Mouse (Mus musculus) megakaryocyte progenitor cell, adult 5-6 weeks (primary cell): ENCODE results near the gene Aipl1. TPM values are rescaled to one million over a fixed set of nuclear protein-coding genes. Genes with fewer than 3 reads are reported as not detected.

Experiments used
- ATAC-seq: replicated peaks from 2 replicates; pipeline ENCODE4 v1.8.0; 2016; ENCODE audit warnings: mild to moderate bottlenecking, moderate TSS enrichment, inconsistent platforms; ENCODE audit not compliant: poor library complexity
- total RNA-seq, 2 experiments: library from RNA; stranded (forward) in 1 of 2; stranded (reverse) in 1 of 2; fragments of 157-497, 149-512 nt in 1 of 2; fragments of 200-1000 nt in 1 of 2; gene quantifications; 2 replicates each; pipeline versions ENCODE4 v1.2.3 to v1.2.4; 2015 to 2017

The Aipl1 gene
- total RNA-seq, 2 experiments from 2014 or later, result 0.54 TPM; not detected in 1

DNA sequence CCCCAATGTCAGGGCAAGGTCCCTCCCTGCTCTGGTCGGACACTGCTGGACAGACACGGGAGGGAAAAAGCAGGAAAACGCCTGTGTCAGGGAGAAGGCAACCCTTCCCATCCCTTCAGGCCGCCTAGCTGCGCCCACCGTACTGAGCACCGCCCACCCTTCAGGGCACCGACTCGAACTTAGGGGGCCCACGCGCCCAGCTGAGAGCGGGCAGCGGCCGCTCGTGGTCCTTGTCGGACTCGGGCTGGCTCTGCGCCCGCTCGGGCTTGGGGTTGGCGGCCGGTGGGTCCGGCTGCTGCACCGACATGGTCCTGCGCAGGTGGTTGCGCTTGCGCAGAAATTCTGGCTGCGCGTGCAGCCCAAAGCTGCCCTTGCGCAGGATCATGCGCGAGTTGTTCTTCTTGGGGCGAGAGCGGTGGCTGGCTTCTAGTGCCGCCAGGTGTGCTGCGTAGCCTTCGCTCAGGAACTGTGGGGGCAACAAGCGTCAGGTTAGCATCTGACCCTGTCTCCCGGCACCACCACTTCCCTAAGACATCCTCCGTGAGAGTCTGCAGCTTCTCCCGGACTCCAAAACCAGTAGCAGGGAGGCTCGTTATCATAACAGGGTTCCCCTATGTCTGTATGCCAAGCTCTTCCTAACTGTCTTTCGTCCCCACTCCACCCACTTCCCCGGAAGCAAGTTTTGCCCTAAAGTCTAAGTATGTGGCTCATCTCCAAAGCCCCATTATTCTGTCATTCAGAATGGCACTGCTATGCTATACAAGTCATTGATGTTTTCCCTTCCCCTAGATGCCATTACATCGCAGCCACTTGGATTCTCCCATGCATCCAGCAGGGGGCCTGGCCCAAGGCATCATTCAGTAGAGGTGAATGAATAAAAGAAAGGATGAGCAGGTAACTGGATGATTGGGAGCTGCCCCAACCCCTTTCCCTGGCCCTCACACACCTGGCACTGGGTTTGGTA lies 13.9 kb upstream of the Aipl1 start:
- no peak for ATAC-seq

DNA sequence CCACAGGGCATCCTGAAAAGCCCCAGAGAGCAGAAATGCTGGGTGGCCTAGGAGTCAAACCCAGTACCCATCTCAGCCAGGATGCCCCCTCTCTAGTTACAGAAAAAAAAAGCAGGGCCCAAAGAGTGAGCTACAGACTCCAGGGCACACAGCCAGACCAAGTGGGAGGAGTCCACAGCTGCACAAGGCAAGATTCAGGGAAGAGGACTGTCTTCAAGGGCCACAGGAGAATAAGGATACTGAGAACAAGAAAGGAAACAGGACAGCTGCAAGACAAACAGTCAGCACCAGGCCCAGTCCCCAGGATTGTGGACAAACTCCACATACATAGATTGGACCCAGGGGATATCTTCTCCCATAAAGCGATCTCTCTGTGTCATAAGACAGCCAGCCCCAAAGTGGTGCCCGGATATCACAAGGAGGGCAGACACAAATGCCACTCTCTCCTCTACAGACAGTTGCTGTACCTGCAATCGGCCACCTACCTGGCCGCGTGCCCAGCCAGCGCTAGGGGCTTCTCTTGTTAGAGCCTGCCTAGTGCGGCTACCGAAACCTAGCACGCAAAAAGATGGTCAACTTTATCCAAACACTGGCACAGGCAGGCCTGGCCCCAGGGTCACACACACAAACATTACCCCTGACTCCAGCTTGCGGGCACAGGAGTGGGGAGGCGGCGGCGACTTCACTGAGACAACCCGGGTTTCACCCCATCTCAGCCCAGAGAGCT lies 13.0 kb upstream of the Aipl1 start:
- no peak for ATAC-seq

DNA sequence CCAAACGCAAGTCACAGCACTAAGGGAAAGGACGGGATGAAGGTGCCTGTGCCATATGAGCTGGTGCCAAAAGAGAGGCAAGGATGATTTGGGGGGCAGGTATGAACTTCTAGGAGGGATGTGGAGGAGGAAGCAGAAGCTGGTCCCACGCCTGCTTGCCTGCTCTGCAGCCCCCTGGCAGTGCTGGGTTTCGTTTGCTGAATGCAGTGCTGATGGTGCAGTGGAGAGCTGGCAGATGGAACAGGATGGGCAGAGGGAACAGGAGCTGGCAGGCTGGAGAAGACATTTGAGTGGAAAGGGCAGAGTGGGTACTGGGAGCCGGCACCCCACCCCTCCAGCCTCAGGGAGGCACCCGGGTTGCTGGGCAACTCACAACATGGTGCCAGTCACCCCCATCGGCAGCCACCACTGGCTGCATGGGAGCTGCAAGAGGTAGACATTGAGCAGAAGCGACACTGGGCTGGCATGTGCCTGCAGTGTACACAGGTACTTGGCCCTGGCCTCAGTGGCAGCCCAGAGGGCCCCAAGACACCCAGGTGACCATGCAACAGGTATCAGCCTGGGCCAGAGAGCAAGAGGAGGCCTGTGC lies 12.0 kb upstream of the Aipl1 start:
- ATAC-seq, result no peak

DNA sequence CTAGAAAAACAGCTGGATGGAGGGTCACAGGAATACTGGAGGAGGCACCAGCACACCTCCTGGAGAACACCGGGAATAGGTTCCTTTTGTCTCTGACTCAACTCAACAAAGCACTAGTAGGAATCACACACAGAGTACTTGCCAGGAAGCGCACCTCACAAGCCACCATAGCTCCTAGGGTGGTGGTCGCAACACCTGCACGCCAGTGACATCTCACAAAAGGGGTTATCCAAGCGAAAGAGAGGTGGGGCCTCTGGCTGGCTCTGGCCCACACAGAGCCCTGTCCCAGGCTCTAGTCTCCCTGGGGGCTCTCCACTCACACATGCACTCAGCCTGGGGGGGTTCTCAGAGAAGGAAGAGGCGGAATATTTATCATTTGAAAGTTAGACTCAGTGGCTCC lies 11.4 kb upstream of the Aipl1 start:
- no peak for ATAC-seq

DNA sequence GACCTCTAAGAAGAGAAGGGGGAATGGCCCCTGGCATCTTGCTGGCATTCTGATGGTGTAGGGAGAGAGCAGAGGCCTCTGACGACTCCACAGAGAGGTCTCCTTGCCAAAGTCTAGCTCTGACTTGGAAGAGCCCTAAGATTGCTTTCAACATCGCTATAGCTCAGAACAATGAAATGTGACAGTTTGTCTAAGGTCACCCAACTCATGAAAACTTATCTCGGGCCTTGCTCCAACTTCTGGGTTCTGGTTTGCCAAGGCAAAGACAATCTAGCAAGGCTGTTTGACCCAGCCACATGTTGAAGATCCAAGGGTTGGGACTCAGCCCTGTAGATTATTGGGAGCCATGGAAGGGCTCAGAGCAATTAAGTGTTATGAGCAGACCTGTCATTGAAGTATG lies 6.9 kb upstream of the Aipl1 start:
- ATAC-seq, result no peak

GRCm38 (mm10) chr11:72042631-72043030 lies 5.3 kb upstream of the Aipl1 start:
- no peak for ATAC-seq

DNA sequence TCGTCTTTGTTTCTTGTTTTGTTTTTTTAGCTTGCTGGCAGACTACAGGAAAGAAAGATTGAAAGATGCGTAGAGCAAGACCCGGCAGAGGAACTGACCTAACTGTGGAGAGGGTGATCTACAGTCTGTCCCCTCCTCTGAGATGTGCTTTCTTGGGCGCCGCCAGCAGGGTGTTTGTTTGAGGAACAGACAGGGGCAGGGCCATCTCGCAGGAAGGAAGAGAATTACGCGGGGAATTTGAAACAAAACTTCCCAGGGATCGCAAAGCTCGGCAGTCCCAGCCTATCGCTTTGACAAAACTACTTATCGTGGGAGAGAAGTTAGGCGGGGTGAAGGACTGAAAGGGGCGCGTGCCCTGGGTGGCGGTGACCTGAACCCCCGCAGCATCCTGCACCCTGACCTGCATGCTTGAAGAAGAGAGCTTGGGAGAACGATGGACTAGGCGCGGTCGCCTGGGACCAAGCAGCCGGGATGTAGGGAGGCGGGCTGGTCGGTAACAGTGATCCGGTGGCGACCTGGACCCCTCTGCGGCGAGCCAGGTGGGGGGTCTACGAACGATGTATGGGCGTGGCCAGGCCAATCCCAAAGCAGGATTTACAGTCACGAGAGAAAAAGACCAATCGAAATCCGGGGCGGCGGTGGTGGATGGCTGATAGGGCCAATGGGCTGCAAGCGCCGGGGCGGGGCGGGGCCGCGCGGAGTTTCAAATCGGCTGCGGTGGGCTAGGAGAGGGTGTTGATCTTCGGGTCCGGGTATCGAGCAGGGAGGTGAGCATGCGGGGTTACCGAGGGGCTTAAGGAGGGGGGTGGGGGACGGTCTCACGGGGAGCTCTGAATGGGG lies 4.7 kb upstream of the Aipl1 start, which contains the start of gene Pimreg:
Pimreg (plus strand) TSS at position 265 of the 840 bp plus-strand sequence.
- ATAC-seq, result peak; percentile 86

DNA sequence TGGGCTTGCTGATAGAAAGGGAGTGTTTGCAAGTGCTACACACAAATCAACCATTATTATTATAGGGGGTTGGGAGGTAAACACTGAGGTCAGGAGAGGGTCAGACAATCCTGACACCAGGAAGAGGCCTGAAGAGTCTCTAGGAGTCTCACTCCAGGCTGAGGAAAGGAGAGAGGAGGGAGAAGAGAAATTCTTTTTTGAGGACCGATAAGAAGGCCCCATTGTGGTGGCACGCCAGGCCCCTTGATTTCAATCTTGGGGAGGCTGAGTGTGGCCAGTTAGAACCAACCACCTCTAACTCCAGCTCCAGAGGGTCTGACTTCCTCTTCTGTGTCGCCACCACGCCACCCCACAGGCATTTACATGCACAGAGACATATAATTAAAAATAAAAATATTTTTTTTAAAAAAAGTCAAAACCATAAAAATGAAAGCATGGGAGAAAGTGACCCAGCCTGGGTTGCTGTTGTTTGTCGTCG lies 4.0 kb upstream of the Aipl1 start:
- no peak for ATAC-seq

DNA sequence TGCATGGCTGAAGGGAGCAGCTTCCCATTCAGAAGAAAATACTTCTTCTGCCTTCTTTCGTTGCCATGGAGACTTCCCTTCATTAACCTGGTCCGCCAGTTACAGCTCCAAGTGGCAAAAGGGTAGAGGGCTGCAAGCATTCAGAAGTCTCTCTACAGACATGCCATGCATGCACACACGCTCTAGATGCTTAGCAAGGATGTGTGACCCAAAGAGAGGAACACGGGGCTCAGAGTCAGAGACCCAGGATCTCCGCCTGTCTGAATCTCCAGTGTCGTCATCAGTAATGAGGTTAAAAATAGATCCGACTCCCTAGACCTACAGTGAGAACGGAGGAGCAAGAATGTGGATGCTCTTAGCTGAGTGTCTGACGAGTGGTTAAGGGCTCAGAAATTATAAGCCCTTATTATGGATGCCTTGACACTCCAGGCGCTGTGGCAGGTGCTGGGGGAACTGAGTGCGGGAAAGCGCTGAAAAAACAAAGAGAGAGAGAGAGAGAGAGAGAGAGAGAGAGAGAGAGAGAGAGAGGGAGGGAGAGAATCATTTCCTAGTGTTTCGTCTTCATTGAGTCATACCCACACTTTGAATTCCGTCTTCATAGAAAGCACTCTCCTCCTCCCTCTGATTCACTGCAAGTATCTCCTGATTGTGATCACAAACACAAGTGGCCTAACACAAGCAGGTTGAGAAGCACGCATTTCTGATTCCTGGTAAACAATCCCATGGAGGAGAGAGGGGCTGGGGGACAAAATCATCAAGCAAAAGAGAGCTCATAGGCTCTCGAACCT lies 2.5 kb upstream of the Aipl1 start:
- no peak for ATAC-seq

DNA sequence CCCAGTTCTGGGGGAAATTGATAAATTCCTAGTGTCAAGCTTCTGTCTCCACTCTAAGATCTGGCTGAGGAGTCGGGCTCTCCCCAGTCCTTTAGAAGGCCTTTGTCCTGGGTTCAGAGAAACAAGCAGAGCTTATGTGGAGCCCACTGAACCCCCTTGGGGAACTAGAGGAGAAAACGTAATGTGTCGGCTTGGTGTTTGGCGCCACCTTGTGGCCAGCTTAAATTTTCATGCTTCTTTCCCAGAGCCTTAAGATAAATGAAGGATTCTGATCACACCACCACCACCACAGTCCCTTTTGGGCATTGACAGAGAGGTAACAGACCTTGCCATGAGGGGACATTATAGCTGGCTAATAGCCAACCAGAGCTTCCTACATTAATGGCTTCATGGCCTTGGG lies 687 bp upstream of the Aipl1 start:
- ATAC-seq, result peak; percentile 44; the same call in 1 of the 2 replicates

DNA sequence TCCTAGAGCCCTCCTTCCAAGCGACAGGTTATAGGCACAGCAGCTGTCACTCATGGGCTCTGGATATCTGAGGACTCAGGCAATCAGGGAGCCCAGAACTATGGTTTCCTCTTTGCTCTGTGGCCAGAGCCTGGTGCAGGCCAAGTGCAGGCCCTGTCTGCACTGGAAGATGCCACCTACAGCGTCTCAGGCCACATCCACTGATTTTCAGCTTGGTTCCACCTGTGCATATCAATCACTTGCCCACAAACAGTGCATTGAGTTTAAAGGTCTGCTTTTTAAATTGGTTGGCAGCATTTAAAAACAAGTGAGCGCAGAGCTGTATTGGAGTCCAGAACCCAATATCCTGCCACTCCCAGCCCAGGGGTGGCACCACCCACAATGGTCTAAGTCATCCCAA lies 4.7 kb downstream of the Aipl1 start:
- no peak for ATAC-seq

DNA sequence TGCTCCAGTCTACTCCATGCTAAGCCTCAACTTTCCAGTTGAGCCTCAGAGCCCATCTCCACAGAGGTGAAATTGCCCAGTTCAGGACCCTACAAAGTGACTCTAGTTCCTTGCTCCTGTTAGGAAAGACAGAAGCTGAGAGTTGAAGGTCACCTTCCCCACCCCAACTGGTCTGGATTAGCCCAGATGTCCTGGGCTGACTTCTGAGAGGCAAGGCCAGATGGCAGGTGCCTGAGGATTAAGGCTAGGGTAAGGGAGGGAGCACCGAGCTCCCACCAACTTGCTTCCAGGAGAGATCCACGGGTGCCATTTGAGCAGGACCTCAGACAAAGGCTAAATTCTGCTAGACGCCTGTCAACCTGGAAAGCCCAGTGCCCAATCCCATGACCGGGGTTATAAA lies 5.2 kb downstream of the Aipl1 start:
- no peak for ATAC-seq

- ATAC-seq, result no peak
Observed at GRCm38 (mm10) chr11:72031353-72031752, 6.0 kb downstream of the Aipl1 start.

- no peak for ATAC-seq
Observed at GRCm38 (mm10) chr11:72029143-72029542, 8.2 kb downstream of the Aipl1 start.

GRCm38 (mm10) chr11:72027836-72028235 lies 9.5 kb downstream of the Aipl1 start:
- ATAC-seq, result no peak

DNA sequence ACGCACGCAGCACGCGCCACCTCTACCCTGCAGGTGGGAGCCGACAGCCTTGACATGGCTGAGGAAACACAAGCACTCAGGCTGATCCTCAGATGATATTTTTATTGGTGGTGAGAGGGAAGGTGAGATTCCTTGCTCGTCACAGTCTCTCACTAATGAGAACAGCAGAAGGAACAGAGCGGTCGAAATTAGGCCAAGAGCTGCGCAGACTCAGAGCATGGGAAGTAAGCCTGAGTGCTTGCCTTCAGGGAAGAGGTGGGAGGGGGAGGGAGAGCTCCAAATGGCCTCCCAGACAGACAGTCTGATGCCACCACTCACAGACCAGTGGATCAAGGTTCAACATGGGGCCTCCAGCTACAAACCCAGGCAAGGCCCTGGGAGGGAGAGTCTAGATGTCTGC lies 10.8 kb downstream of the Aipl1 start:
- ATAC-seq, result no peak

- ATAC-seq, result peak; percentile 64
Observed at GRCm38 (mm10) chr11:72025843-72026242, 11.5 kb downstream of the Aipl1 start.

DNA sequence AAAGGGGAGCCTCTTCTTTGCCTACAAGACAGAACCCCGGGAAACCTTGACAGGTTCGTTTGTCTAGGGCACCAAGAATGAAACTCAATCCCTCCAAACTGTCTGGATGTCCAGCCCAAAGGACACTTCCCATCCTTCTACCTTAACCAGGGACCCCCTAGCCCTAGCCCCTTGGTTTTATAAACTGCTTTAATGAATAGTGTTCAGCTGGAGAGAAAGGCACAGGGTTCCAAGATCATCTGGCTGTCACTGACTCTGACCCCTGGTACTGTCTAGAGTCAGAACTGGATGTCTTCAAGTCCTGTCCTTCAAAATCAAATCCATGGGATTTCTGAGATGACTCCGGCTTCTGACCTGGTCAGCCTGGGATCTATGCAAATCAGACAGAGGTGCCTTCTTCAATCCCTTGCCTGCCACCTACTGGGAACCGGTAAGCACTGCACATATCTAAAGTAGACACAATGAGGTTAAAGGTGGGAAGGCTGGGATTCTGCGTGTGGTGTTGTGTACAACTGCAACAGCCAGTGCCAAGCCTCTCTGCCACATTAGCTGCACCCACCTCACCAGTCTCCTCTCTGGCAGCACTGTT lies 13.0 kb downstream of the Aipl1 start:
- ATAC-seq, result peak; percentile 87

GRCm38 (mm10) chr11:72023581-72023980 lies 13.7 kb downstream of the Aipl1 start:
- no peak for ATAC-seq
